Mouse (Mus musculus) CH12.LX (cell line): ENCODE data around the gene Zbtb4.

Experiments used
- CTCF ChIP-seq, 2 experiments: IDR thresholded peaks in 1 of 2; conservative IDR thresholded peaks in 1 of 2; 2 replicates each; pipeline ENCODE4 v1.5.1; 2011 to 2012; ENCODE audit warnings: low read depth in 2 of 2, low read length in 2 of 2, improper control_type of control experiment in 1 of 2, inconsistent platforms in 1 of 2, mild to moderate bottlenecking in 1 of 2, moderate library complexity in 1 of 2
- E2F4 ChIP-seq: IDR thresholded peaks from 2 replicates; pipeline ENCODE4 v1.6.1; 2011; ENCODE audit warnings: low read depth, low read length, improper control_type of control experiment; ENCODE audit not compliant: insufficient replicate concordance
- ELF1 ChIP-seq: IDR thresholded peaks from 2 replicates; pipeline ENCODE4 v1.6.1; 2014; ENCODE audit warnings: low read depth, mild to moderate bottlenecking, inconsistent platforms, low read length, improper control_type of control experiment
- EP300 ChIP-seq: IDR thresholded peaks from 2 replicates; pipeline ENCODE4 v1.6.1; 2011; ENCODE audit warnings: low read length, improper control_type of control experiment
- HCFC1 ChIP-seq: IDR thresholded peaks from 2 replicates; pipeline ENCODE4 v1.6.1; 2012; ENCODE audit warnings: low read depth, mild to moderate bottlenecking, inconsistent platforms, low read length, improper control_type of control experiment
- MXI1 ChIP-seq: IDR thresholded peaks from 2 replicates; pipeline ENCODE4 v1.6.1; 2011; ENCODE audit warnings: mild to moderate bottlenecking, low read depth, low read length, improper control_type of control experiment
- NELFE ChIP-seq: IDR thresholded peaks from 2 replicates; pipeline ENCODE4 v1.6.1; 2011; ENCODE audit warnings: low read depth, low read length, improper control_type of control experiment
- PAX5 ChIP-seq: IDR thresholded peaks from 2 replicates; pipeline ENCODE4 v1.6.1; 2012; ENCODE audit warnings: low read length, inconsistent platforms, mixed read lengths
- SMC3 ChIP-seq: IDR thresholded peaks from 2 replicates; pipeline ENCODE4 v1.6.1; 2011; ENCODE audit warnings: low read depth, low read length, improper control_type of control experiment
- TCF12 ChIP-seq: IDR thresholded peaks from 2 replicates; pipeline ENCODE4 v1.6.1; 2014; ENCODE audit warnings: low read depth, mild to moderate bottlenecking, inconsistent platforms, low read length, improper control_type of control experiment

- TF ChIP-seq TCF12 (no peak), CTCF (conservative IDR thresholded peaks at IDR 0.05 in 1 of 2, IDR thresholded peaks at IDR 0.05 in 1 of 2; ENCODE audit: low read depth in 2 of 2, low read length in 2 of 2) (no peak), MXI1 (no peak), NELFE (no peak), ELF1 (no peak), HCFC1 (no peak), EP300 (no peak), SMC3 (no peak), E2F4 (no peak), PAX5 (no peak)
Observed at GRCm38 (mm10) chr11:69723074-69723473, 42.6 kb upstream of the Zbtb4 start.
